Mouse (Mus musculus): ENCODE results near the gene Btnl1. TPM values are rescaled to one million over a fixed set of nuclear protein-coding genes. Genes with fewer than 3 reads are reported as not detected.

The Btnl1 gene
- not detected in 2 replicates for polyA plus RNA-seq (2014; fragmentation: Nextera tagmentation; extraction: Ambion mirVana)

GRCm38 (mm10) chr17:34376847-34377246 is at the start of gene Btnl1:
TSS of gene Btnl1 (plus strand) at chr17:34377132.
- Histone ChIP-seq H3K4me1 (ENCODE audit: control insufficient read depth, insufficient read depth, low read length) (no peaks in the 10 kb centered on the region), H3K36me3 (ENCODE audit: control insufficient read depth, insufficient read depth, low read length) (no peaks in the 10 kb centered on the region), H3K4me2 (replicated peaks; ENCODE audit: low read depth, low read length) (no peak within 1 kb of the TSS), H3K27me3 (ENCODE audit: control insufficient read depth, insufficient read depth, low read length) (no peaks in the 10 kb centered on the region), H3K4me3 (ENCODE audit: low read length) (no peak within 1 kb of the TSS), H3K9me3 (ENCODE audit: control insufficient read depth, low read length) (no peaks in the 10 kb centered on the region), H3K9ac (ENCODE audit: low read depth, low read length) (no peak within 1 kb of the TSS), H3K27ac (ENCODE audit: low read depth, low read length) (no peak within 1 kb of the TSS)
- 73% methylated on average over 2 of the region's 2 CpGs for WGBS
- ATAC-seq (ENCODE audit: low FRiP score, low TSS enrichment): no peak

- no peak for ATAC-seq (ENCODE audit: low FRiP score, low TSS enrichment)
- no peaks in the 10 kb centered on the region for H3K4me1 ChIP-seq (ENCODE audit: control insufficient read depth, insufficient read depth, low read length)
- no peaks in the 10 kb centered on the region for H3K27me3 ChIP-seq (ENCODE audit: control insufficient read depth, insufficient read depth, low read length)
- H3K36me3 ChIP-seq (ENCODE audit: control insufficient read depth, insufficient read depth, low read length): no peaks in the 10 kb centered on the region
- no peak overlapping the region for H3K4me2 ChIP-seq (replicated peaks; ENCODE audit: low read depth, low read length)
- no peaks in the 10 kb centered on the region for H3K9me3 ChIP-seq (ENCODE audit: control insufficient read depth, low read length)
- no peak overlapping the region for H3K9ac ChIP-seq (ENCODE audit: low read depth, low read length)
- 42% methylated on average over 2 of the region's 2 CpGs for WGBS
- H3K4me3 ChIP-seq (ENCODE audit: low read length): no peak overlapping the region
- H3K27ac ChIP-seq (ENCODE audit: low read depth, low read length): no peak overlapping the region
Measured at GRCm38 (mm10) chr17:34329807-34330206, 47.1 kb upstream of the Btnl1 start.

GRCm38 (mm10) chr17:34331200-34331599 is 45.7 kb upstream of the Btnl1 start:
- no peak for ATAC-seq (ENCODE audit: low FRiP score, low TSS enrichment)

GRCm38 (mm10) chr17:34340619-34341402 is 36.1 kb upstream of the Btnl1 start:
- no peaks in the 10 kb centered on the region for H3K9me3 ChIP-seq (ENCODE audit: control insufficient read depth, low read length)
- no peak overlapping the region for H3K4me3 ChIP-seq (ENCODE audit: low read length)
- WGBS: 67% methylated on average over 3 of the region's 3 CpGs
- ATAC-seq (ENCODE audit: low FRiP score, low TSS enrichment): no peak
- no peaks in the 10 kb centered on the region for H3K36me3 ChIP-seq (ENCODE audit: control insufficient read depth, insufficient read depth, low read length)
- H3K27ac ChIP-seq (ENCODE audit: low read depth, low read length): no peak overlapping the region
- H3K4me2 ChIP-seq (replicated peaks; ENCODE audit: low read depth, low read length): no peak overlapping the region
- no peaks in the 10 kb centered on the region for H3K4me1 ChIP-seq (ENCODE audit: control insufficient read depth, insufficient read depth, low read length)
- no peaks in the 10 kb centered on the region for H3K27me3 ChIP-seq (ENCODE audit: control insufficient read depth, insufficient read depth, low read length)
- no peak overlapping the region for H3K9ac ChIP-seq (ENCODE audit: low read depth, low read length)

More at GRCm38 (mm10) chr17:34331200-34331599, 45.7 kb upstream of the Btnl1 start:
- H3K9me3 ChIP-seq (ENCODE audit: control insufficient read depth, low read length): no peaks in the 10 kb centered on the region
- no peaks in the 10 kb centered on the region for H3K36me3 ChIP-seq (ENCODE audit: control insufficient read depth, insufficient read depth, low read length)
- 91% methylated on average over 1 of the region's 1 CpGs for WGBS
- H3K27ac ChIP-seq (ENCODE audit: low read depth, low read length): no peak overlapping the region
- no peaks in the 10 kb centered on the region for H3K27me3 ChIP-seq (ENCODE audit: control insufficient read depth, insufficient read depth, low read length)
- H3K4me2 ChIP-seq (replicated peaks; ENCODE audit: low read depth, low read length): no peak overlapping the region
- no peaks in the 10 kb centered on the region for H3K4me1 ChIP-seq (ENCODE audit: control insufficient read depth, insufficient read depth, low read length)
- H3K4me3 ChIP-seq (ENCODE audit: low read length): no peak overlapping the region
- no peak overlapping the region for H3K9ac ChIP-seq (ENCODE audit: low read depth, low read length)

- 86% methylated on average over 4 of the region's 4 CpGs for WGBS
- no peak overlapping the region for H3K27ac ChIP-seq (ENCODE audit: low read depth, low read length)
- no peaks in the 10 kb centered on the region for H3K27me3 ChIP-seq (ENCODE audit: control insufficient read depth, insufficient read depth, low read length)
- no peak overlapping the region for H3K4me3 ChIP-seq (ENCODE audit: low read length)
- no peaks in the 10 kb centered on the region for H3K9me3 ChIP-seq (ENCODE audit: control insufficient read depth, low read length)
- no peaks in the 10 kb centered on the region for H3K4me1 ChIP-seq (ENCODE audit: control insufficient read depth, insufficient read depth, low read length)
- no peaks in the 10 kb centered on the region for H3K36me3 ChIP-seq (ENCODE audit: control insufficient read depth, insufficient read depth, low read length)
- no peak overlapping the region for H3K9ac ChIP-seq (ENCODE audit: low read depth, low read length)
- H3K4me2 ChIP-seq (replicated peaks; ENCODE audit: low read depth, low read length): no peak overlapping the region
- ATAC-seq (ENCODE audit: low FRiP score, low TSS enrichment): no peak
Measured at GRCm38 (mm10) chr17:34344882-34345281, 32.0 kb upstream of the Btnl1 start.

- WGBS: 84% methylated on average over 7 of the region's 7 CpGs
- Histone ChIP-seq H3K4me1 (ENCODE audit: control insufficient read depth, insufficient read depth, low read length) (no peaks in the 10 kb centered on the region), H3K4me3 (ENCODE audit: low read length) (no peak overlapping the region)
Measured at GRCm38 (mm10) chr17:34345486-34345885, 31.4 kb upstream of the Btnl1 start.

GRCm38 (mm10) chr17:34346041-34346440 is 30.9 kb upstream of the Btnl1 start:
- ATAC-seq (ENCODE audit: low FRiP score, low TSS enrichment): no peak
- Histone ChIP-seq H3K36me3 (ENCODE audit: control insufficient read depth, insufficient read depth, low read length) (no peaks in the 10 kb centered on the region), H3K4me2 (replicated peaks; ENCODE audit: low read depth, low read length) (no peak overlapping the region), H3K27ac (ENCODE audit: low read depth, low read length) (no peak overlapping the region), H3K9me3 (ENCODE audit: control insufficient read depth, low read length) (no peaks in the 10 kb centered on the region), H3K4me3 (ENCODE audit: low read length) (no peak overlapping the region), H3K27me3 (ENCODE audit: control insufficient read depth, insufficient read depth, low read length) (no peaks in the 10 kb centered on the region), H3K4me1 (ENCODE audit: control insufficient read depth, insufficient read depth, low read length) (no peaks in the 10 kb centered on the region), H3K9ac (ENCODE audit: low read depth, low read length) (no peak overlapping the region)
- WGBS: 80% methylated on average over 3 of the region's 3 CpGs

More at GRCm38 (mm10) chr17:34345486-34345885, 31.4 kb upstream of the Btnl1 start:
- H3K36me3 ChIP-seq (ENCODE audit: control insufficient read depth, insufficient read depth, low read length): no peaks in the 10 kb centered on the region
- H3K4me2 ChIP-seq (replicated peaks; ENCODE audit: low read depth, low read length): no peak overlapping the region
- H3K9ac ChIP-seq (ENCODE audit: low read depth, low read length): no peak overlapping the region
- no peaks in the 10 kb centered on the region for H3K27me3 ChIP-seq (ENCODE audit: control insufficient read depth, insufficient read depth, low read length)
- no peaks in the 10 kb centered on the region for H3K9me3 ChIP-seq (ENCODE audit: control insufficient read depth, low read length)
- ATAC-seq (ENCODE audit: low FRiP score, low TSS enrichment): no peak
- no peak overlapping the region for H3K27ac ChIP-seq (ENCODE audit: low read depth, low read length)

GRCm38 (mm10) chr17:34347606-34348308 is 29.2 kb upstream of the Btnl1 start:
- H3K4me3 ChIP-seq (ENCODE audit: low read length): no peak overlapping the region
- no peaks in the 10 kb centered on the region for H3K27me3 ChIP-seq (ENCODE audit: control insufficient read depth, insufficient read depth, low read length)
- H3K4me1 ChIP-seq (ENCODE audit: control insufficient read depth, insufficient read depth, low read length): no peaks in the 10 kb centered on the region
- no peak overlapping the region for H3K27ac ChIP-seq (ENCODE audit: low read depth, low read length)
- H3K9ac ChIP-seq (ENCODE audit: low read depth, low read length): no peak overlapping the region
- no peak for ATAC-seq (ENCODE audit: low FRiP score, low TSS enrichment)
- no peaks in the 10 kb centered on the region for H3K36me3 ChIP-seq (ENCODE audit: control insufficient read depth, insufficient read depth, low read length)
- no peak overlapping the region for H3K4me2 ChIP-seq (replicated peaks; ENCODE audit: low read depth, low read length)
- 0 out of 2 replicates have a peak, but pooled peaks cover 2% of the 10 kb centered on the region for H3K9me3 ChIP-seq (ENCODE audit: control insufficient read depth, low read length)
- 73% methylated on average over 6 of the region's 6 CpGs for WGBS

GRCm38 (mm10) chr17:34349429-34349828 is 27.5 kb upstream of the Btnl1 start:
- Histone ChIP-seq H3K36me3 (ENCODE audit: control insufficient read depth, insufficient read depth, low read length) (no peaks in the 10 kb centered on the region), H3K4me2 (replicated peaks; ENCODE audit: low read depth, low read length) (no peak overlapping the region), H3K9ac (ENCODE audit: low read depth, low read length) (no peak overlapping the region), H3K4me1 (ENCODE audit: control insufficient read depth, insufficient read depth, low read length) (no peaks in the 10 kb centered on the region), H3K27ac (ENCODE audit: low read depth, low read length) (no peak overlapping the region), H3K9me3 (ENCODE audit: control insufficient read depth, low read length) (0 out of 2 replicates have a peak, but pooled peaks cover 2% of the 10 kb centered on the region), H3K4me3 (ENCODE audit: low read length) (no peak overlapping the region), H3K27me3 (ENCODE audit: control insufficient read depth, insufficient read depth, low read length) (no peaks in the 10 kb centered on the region)
- 0 out of 2 replicates have a peak, but pooled peaks have one; percentile 20 for ATAC-seq (ENCODE audit: low FRiP score, low TSS enrichment)
- WGBS: 3% methylated on average over 4 of the region's 4 CpGs
